Mouse (Mus musculus) MEL (cell line): Measurements from ENCODE around the gene Gab2. TPM values are rescaled to one million over a fixed set of nuclear protein-coding genes. Genes with fewer than 3 reads are reported as not detected.

Experiments used
- DNase-seq: peaks from one replicate; pipeline ENCODE4 v3.0.0; 2011; ENCODE audit warnings: low read depth, low spot score
- H3K27ac ChIP-seq: 2 replicates; pipeline ENCODE4 v1.5.1; 2012; ENCODE audit warnings: low read depth, mild to moderate bottlenecking, control low read depth, low read length, moderate library complexity; ENCODE audit not compliant: control insufficient read depth
- H3K27me3 ChIP-seq, 2 experiments: fragments of 150-350 bp in 1 of 2; sonication (generic) in 1 of 2; 2 replicates each; pipeline ENCODE4 v1.6.1; 2012; ENCODE audit warnings: low read length in 2 of 2, mild to moderate bottlenecking in 2 of 2, improper control_type of control experiment in 1 of 2, moderate library complexity in 1 of 2; ENCODE audit not compliant: insufficient read depth in 2 of 2, control insufficient read depth in 1 of 2
- H3K36me3 ChIP-seq, 2 experiments: 2 replicates each; pipeline ENCODE4 v1.6.1; 2012 to 2014; ENCODE audit warnings: low read length in 2 of 2, improper control_type of control experiment in 1 of 2, inconsistent platforms in 1 of 2, mild to moderate bottlenecking in 1 of 2; ENCODE audit not compliant: insufficient read depth in 2 of 2, control insufficient read depth in 1 of 2
- H3K4me1 ChIP-seq, 2 experiments: fragments of 150-350 bp in 1 of 2; sonication (generic) in 1 of 2; 2 replicates each; pipeline ENCODE4 v1.6.1; 2012; ENCODE audit warnings: low read length in 2 of 2, improper control_type of control experiment in 1 of 2, mild to moderate bottlenecking in 1 of 2; ENCODE audit not compliant: insufficient read depth in 2 of 2, control insufficient read depth in 1 of 2
- H3K4me3 ChIP-seq, 2 experiments: fragments of 150-350 bp in 1 of 2; sonication (generic) in 1 of 2; 2 replicates each; pipeline ENCODE4 v1.5.1; 2012; ENCODE audit warnings: low read depth in 2 of 2, low read length in 2 of 2, mild to moderate bottlenecking in 2 of 2, moderate library complexity in 2 of 2, control low read depth in 1 of 2, improper control_type of control experiment in 1 of 2; ENCODE audit not compliant: control insufficient read depth in 1 of 2, insufficient read depth in 1 of 2
- H3K79me2 ChIP-seq: 2 replicates; pipeline ENCODE4 v1.6.1; 2012; ENCODE audit warnings: mild to moderate bottlenecking, low read length, moderate library complexity; ENCODE audit not compliant: control insufficient read depth, poor library complexity, insufficient read depth
- H3K9ac ChIP-seq: 2 replicates; pipeline ENCODE4 v1.6.1; 2012; ENCODE audit warnings: low read depth, mild to moderate bottlenecking, control low read depth, low read length, moderate library complexity; ENCODE audit not compliant: control insufficient read depth, poor library complexity, severe bottlenecking
- H3K9me3 ChIP-seq: fragments of 150-350 bp; sonication (generic); replicated peaks from 2 replicates; pipeline ENCODE4 v1.6.1; 2012; ENCODE audit warnings: mild to moderate bottlenecking, low read length, improper control_type of control experiment, moderate library complexity; ENCODE audit not compliant: insufficient read depth
- BHLHE40 ChIP-seq: IDR thresholded peaks from 2 replicates; pipeline ENCODE4 v1.6.1; 2012; ENCODE audit warnings: low read depth, mild to moderate bottlenecking, inconsistent platforms, low read length, improper control_type of control experiment, borderline replicate concordance
- CHD1 ChIP-seq: IDR thresholded peaks from 2 replicates; pipeline ENCODE4 v1.6.1; 2012; ENCODE audit warnings: low read depth, mild to moderate bottlenecking, inconsistent platforms, low read length, improper control_type of control experiment
- CHD2 ChIP-seq: IDR thresholded peaks from 2 replicates; pipeline ENCODE4 v1.6.1; 2011; ENCODE audit warnings: low read length, improper control_type of control experiment
- CTCF ChIP-seq, 3 experiments: IDR thresholded peaks in 2 of 3; conservative IDR thresholded peaks in 1 of 3; 2 replicates each; pipeline ENCODE4 v1.5.1; 2011 to 2012; ENCODE audit warnings: low read length in 3 of 3, low read depth in 2 of 3, mild to moderate bottlenecking in 2 of 3, improper control_type of control experiment in 1 of 3, inconsistent platforms in 1 of 3, mixed read lengths in 1 of 3, moderate library complexity in 1 of 3; ENCODE audit not compliant: control insufficient read depth in 1 of 3, insufficient read depth in 1 of 3, poor library complexity in 1 of 3, severe bottlenecking in 1 of 3
- E2F4 ChIP-seq: IDR thresholded peaks from 2 replicates; pipeline ENCODE4 v1.6.1; 2011; ENCODE audit warnings: low read depth, low read length, improper control_type of control experiment, borderline replicate concordance
- ELF1 ChIP-seq: IDR thresholded peaks from 2 replicates; pipeline ENCODE4 v1.6.1; 2014; ENCODE audit warnings: low read depth, mild to moderate bottlenecking, inconsistent platforms, low read length, improper control_type of control experiment, moderate library complexity
- EP300 ChIP-seq, 2 experiments: IDR thresholded peaks; 2 replicates each; pipeline ENCODE4 v1.6.1; 2011; ENCODE audit warnings: improper control_type of control experiment in 2 of 2, low read length in 2 of 2, low read depth in 1 of 2, mild to moderate bottlenecking in 1 of 2
- GABPA ChIP-seq: IDR thresholded peaks from 2 replicates; pipeline ENCODE4 v1.6.1; 2012; ENCODE audit warnings: low read depth, mild to moderate bottlenecking, inconsistent platforms, low read length, improper control_type of control experiment, moderate library complexity
- HCFC1 ChIP-seq: IDR thresholded peaks from 2 replicates; pipeline ENCODE4 v1.6.1; 2012; ENCODE audit warnings: low read depth, mild to moderate bottlenecking, inconsistent platforms, low read length, improper control_type of control experiment, moderate library complexity
- JUND ChIP-seq: IDR thresholded peaks from 2 replicates; pipeline ENCODE4 v1.6.1; 2011; ENCODE audit warnings: low read depth, mild to moderate bottlenecking, improper control_type of control experiment, low read length
- MAFK ChIP-seq: IDR thresholded peaks from 2 replicates; pipeline ENCODE4 v1.6.1; 2011; ENCODE audit warnings: low read depth, mild to moderate bottlenecking, low read length, improper control_type of control experiment, borderline replicate concordance
- MAX ChIP-seq: IDR thresholded peaks from 2 replicates; pipeline ENCODE4 v1.6.1; 2011; ENCODE audit warnings: low read length, improper control_type of control experiment
- MAZ ChIP-seq: IDR thresholded peaks from 2 replicates; pipeline ENCODE4 v1.6.1; 2012; ENCODE audit warnings: low read depth, mild to moderate bottlenecking, inconsistent platforms, low read length, improper control_type of control experiment
- MXI1 ChIP-seq: IDR thresholded peaks from 2 replicates; pipeline ENCODE4 v1.6.1; 2011; ENCODE audit warnings: mild to moderate bottlenecking, low read depth, low read length, improper control_type of control experiment
- MYB ChIP-seq: IDR thresholded peaks from 2 replicates; pipeline ENCODE4 v1.6.1; 2011; ENCODE audit warnings: mild to moderate bottlenecking, low read depth, low read length, improper control_type of control experiment
- NELFE ChIP-seq: IDR thresholded peaks from 2 replicates; pipeline ENCODE4 v1.6.1; 2011; ENCODE audit warnings: low read depth, low read length, improper control_type of control experiment
- NRF1 ChIP-seq: IDR thresholded peaks from 2 replicates; pipeline ENCODE4 v1.6.1; 2014; ENCODE audit warnings: low read depth, mild to moderate bottlenecking, inconsistent platforms, low read length, improper control_type of control experiment, moderate library complexity; ENCODE audit not compliant: poor library complexity, insufficient read depth, severe bottlenecking
- POLR2AphosphoS2 ChIP-seq: IDR thresholded peaks from 2 replicates; pipeline ENCODE4 v1.6.1; 2011; ENCODE audit warnings: low read length, improper control_type of control experiment
- POLR2AphosphoS5 ChIP-seq: IDR thresholded peaks from 2 replicates; pipeline ENCODE4 v1.6.1; 2012; ENCODE audit warnings: low read depth, borderline replicate concordance, mild to moderate bottlenecking, inconsistent platforms, low read length, moderate library complexity, mixed read lengths
- RCOR1 ChIP-seq: IDR thresholded peaks from 2 replicates; pipeline ENCODE4 v1.6.1; 2012; ENCODE audit warnings: low read depth, mild to moderate bottlenecking, inconsistent platforms, low read length, improper control_type of control experiment
- SIN3A ChIP-seq: IDR thresholded peaks from 2 replicates; pipeline ENCODE4 v1.6.1; 2012; ENCODE audit warnings: low read length, improper control_type of control experiment, inconsistent platforms
- SMC3 ChIP-seq: IDR thresholded peaks from 2 replicates; pipeline ENCODE4 v1.6.1; 2011; ENCODE audit warnings: low read depth, low read length, improper control_type of control experiment
- UBTF ChIP-seq: IDR thresholded peaks from 2 replicates; pipeline ENCODE4 v1.6.1; 2012; ENCODE audit warnings: low read depth, mild to moderate bottlenecking, inconsistent platforms, low read length, improper control_type of control experiment, moderate library complexity, borderline replicate concordance; ENCODE audit not compliant: insufficient read depth
- USF1 ChIP-seq: IDR thresholded peaks from 2 replicates; pipeline ENCODE4 v1.6.1; 2014; ENCODE audit warnings: low read depth, mild to moderate bottlenecking, inconsistent platforms, low read length, improper control_type of control experiment, moderate library complexity
- ZKSCAN1 ChIP-seq: IDR thresholded peaks from 2 replicates; pipeline ENCODE4 v1.6.1; 2012; ENCODE audit warnings: low read depth, mild to moderate bottlenecking, inconsistent platforms, low read length, improper control_type of control experiment, moderate library complexity
- ZMIZ1 ChIP-seq: IDR thresholded peaks from 2 replicates; pipeline ENCODE4 v1.6.1; 2012; ENCODE audit warnings: low read depth, mild to moderate bottlenecking, inconsistent platforms, low read length, improper control_type of control experiment, moderate library complexity
- ZNF384 ChIP-seq: IDR thresholded peaks from 2 replicates; pipeline ENCODE4 v1.6.1; 2012; ENCODE audit warnings: low read depth, mild to moderate bottlenecking, inconsistent platforms, low read length, improper control_type of control experiment
- polyA plus RNA-seq, 2 experiments: library from polyadenylated mRNA; stranded (reverse) in 1 of 2; unstranded in 1 of 2; fragments of >175 nt in 1 of 2; fragments of >200 nt in 1 of 2; gene quantifications; 2 replicates each; pipeline versions ENCODE4 v1.2.1 to v1.2.4; 2012; ENCODE audit warnings: low replicate concordance in 2 of 2, low read depth in 1 of 2; ENCODE audit not compliant: insufficient read length in 2 of 2, insufficient read depth in 1 of 2, missing spikeins in 1 of 2
- total RNA-seq: library from RNA; depleted of rRNA; stranded (reverse); fragments of 300-350 nt; gene quantifications from 2 replicates; pipeline ENCODE4 v1.2.3, GENCODE M21; 2012

Gab2 gene
- total and polyA plus RNA-seq, 3 experiments: 5.0 to 11.5 TPM; not detected in 1

GRCm38 (mm10) chr7:97356875-97357276, 275.5 kb downstream of the Gab2 start:
- Histone ChIP-seq H3K27ac (no peak overlapping the region), H3K27me3 (no peaks in the 10 kb centered on the region), H3K9ac (no peak overlapping the region), H3K4me1 (peaks cover 5 to 20% of the 10 kb centered on the region in 2 experiments), H3K4me3 (no peak overlapping the region), H3K36me3 (peaks cover 0 to 17% of the 10 kb centered on the region in 2 experiments; a peak in 2 of 4 replicates), H3K9me3 (no peaks in the 10 kb centered on the region), H3K79me2 (no peaks in the 10 kb centered on the region)
- DNase-seq: no peak
- TF ChIP-seq SMC3 (no peak), MYB (no peak), ELF1 (no peak), UBTF (no peak), E2F4 (no peak), CHD1 (no peak), NRF1 (no peak), MAZ (no peak), RCOR1 (no peak), POLR2AphosphoS5 (no peak), ZMIZ1 (no peak)

- no peak for TF ChIP-seq GABPA
- no peak for TF ChIP-seq EP300 (IDR thresholded peaks at IDR 0.05; ENCODE audit: low read depth in 1 of 2, low read length in 2 of 2)
- TF ChIP-seq CHD2: no peak
- no peak for TF ChIP-seq ELF1
- no peak for TF ChIP-seq USF1
- TF ChIP-seq MAX: no peak
- no peak for TF ChIP-seq MAFK
- TF ChIP-seq BHLHE40: no peak
- no peak for TF ChIP-seq JUND
- no peak for TF ChIP-seq POLR2AphosphoS2
- no peak for TF ChIP-seq SIN3A
- no peak for TF ChIP-seq CTCF (IDR thresholded peaks at IDR 0.05 in 2 of 3, conservative IDR thresholded peaks at IDR 0.05 in 1 of 3; ENCODE audit: control insufficient read depth in 1 of 3, insufficient read depth in 1 of 3, low read depth in 2 of 3, low read length in 3 of 3, poor library complexity in 1 of 3, severe bottlenecking in 1 of 3)
- no peak for TF ChIP-seq NELFE
- TF ChIP-seq ZKSCAN1: no peak
- TF ChIP-seq NRF1: no peak
- no peak for TF ChIP-seq HCFC1
- TF ChIP-seq SMC3: no peak
- TF ChIP-seq MXI1: no peak
- no peak for TF ChIP-seq ZNF384
- no peak for TF ChIP-seq CHD1
- H3K27ac ChIP-seq: no peak overlapping the region
Measured at GRCm38 (mm10) chr7:97357840-97358239, 276.5 kb downstream of the Gab2 start.

More at GRCm38 (mm10) chr7:97357840-97358239, 276.5 kb downstream of the Gab2 start:
- H3K27me3 ChIP-seq: no peaks in the 10 kb centered on the region
- no peak overlapping the region for H3K9ac ChIP-seq
- H3K79me2 ChIP-seq: no peaks in the 10 kb centered on the region
- no peak overlapping the region for H3K4me3 ChIP-seq
- H3K9me3 ChIP-seq: no peaks in the 10 kb centered on the region
- H3K4me1 ChIP-seq: peaks cover 5 to 20% of the 10 kb centered on the region in 2 experiments
- DNase-seq: no peak
- peaks cover 0 to 17% of the 10 kb centered on the region in 2 experiments; a peak in 2 of 4 replicates for H3K36me3 ChIP-seq
